Mouse (Mus musculus) embryonic facial prominence, embryonic 13.5 days (tissue): Measurements from ENCODE around the gene Cd52. TPM values are rescaled to one million over a fixed set of nuclear protein-coding genes. Genes with fewer than 3 reads are reported as not detected.

Experiments
- ATAC-seq: fragments of 200-750 bp; cut with Nextera tagmentation; 2 replicates; pipeline ENCODE4 v1.8.0; 2017; ENCODE audit warnings: low read depth; ENCODE audit not compliant: insufficient number of reproducible peaks, insufficient read depth, low FRiP score, low TSS enrichment
- H3K27ac ChIP-seq: fragments of 300-500 bp; sonication (generic); 2 replicates; pipeline ENCODE4 v1.5.1; 2015; ENCODE audit warnings: moderate library complexity, mild to moderate bottlenecking, inconsistent platforms
- H3K27me3 ChIP-seq: fragments of 300-500 bp; sonication (generic); 2 replicates; pipeline ENCODE4 v1.6.1; 2015; ENCODE audit warnings: mild to moderate bottlenecking, inconsistent platforms
- H3K36me3 ChIP-seq: fragments of 300-500 bp; sonication (generic); 2 replicates; pipeline ENCODE4 v1.6.1; 2015; ENCODE audit warnings: mild to moderate bottlenecking, inconsistent platforms
- H3K4me1 ChIP-seq: fragments of 300-500 bp; sonication (generic); 2 replicates; pipeline ENCODE4 v1.6.1; 2015; ENCODE audit warnings: inconsistent platforms
- H3K4me2 ChIP-seq: fragments of 300-500 bp; sonication (generic); 2 replicates; pipeline ENCODE4 v1.6.1; 2015; ENCODE audit warnings: moderate library complexity, mild to moderate bottlenecking, inconsistent platforms
- H3K4me3 ChIP-seq: fragments of 300-500 bp; sonication (generic); 2 replicates; pipeline ENCODE4 v1.5.1; 2015; ENCODE audit warnings: mild to moderate bottlenecking, inconsistent platforms
- H3K9ac ChIP-seq: fragments of 300-500 bp; sonication (generic); 2 replicates; pipeline ENCODE4 v1.6.1; 2015; ENCODE audit warnings: mild to moderate bottlenecking, inconsistent platforms
- H3K9me3 ChIP-seq: fragments of 300-500 bp; sonication (generic); 2 replicates; pipeline ENCODE4 v1.6.1; 2016; ENCODE audit warnings: inconsistent platforms
- WGBS: fragments of 180-500 bp; shearing (Covaris S2); methylation state at CpG from one replicate; pipeline ENCODE4 v1.1.7; 2015; ENCODE audit warnings: mixed read lengths; 5-methylcytosine and 5-hydroxymethylcytosine counted together
- polyA plus RNA-seq: library from polyadenylated mRNA; unstranded; fragments of >200 nt; fragmentation: Nextera tagmentation; extraction: Ambion mirVana; gene quantifications from 2 replicates; pipeline ENCODE4 v1.2.1, GENCODE M21; 2015

The Cd52 gene
- polyA plus RNA-seq, 1 experiment from 2014 or later = 11.2 TPM

DNA sequence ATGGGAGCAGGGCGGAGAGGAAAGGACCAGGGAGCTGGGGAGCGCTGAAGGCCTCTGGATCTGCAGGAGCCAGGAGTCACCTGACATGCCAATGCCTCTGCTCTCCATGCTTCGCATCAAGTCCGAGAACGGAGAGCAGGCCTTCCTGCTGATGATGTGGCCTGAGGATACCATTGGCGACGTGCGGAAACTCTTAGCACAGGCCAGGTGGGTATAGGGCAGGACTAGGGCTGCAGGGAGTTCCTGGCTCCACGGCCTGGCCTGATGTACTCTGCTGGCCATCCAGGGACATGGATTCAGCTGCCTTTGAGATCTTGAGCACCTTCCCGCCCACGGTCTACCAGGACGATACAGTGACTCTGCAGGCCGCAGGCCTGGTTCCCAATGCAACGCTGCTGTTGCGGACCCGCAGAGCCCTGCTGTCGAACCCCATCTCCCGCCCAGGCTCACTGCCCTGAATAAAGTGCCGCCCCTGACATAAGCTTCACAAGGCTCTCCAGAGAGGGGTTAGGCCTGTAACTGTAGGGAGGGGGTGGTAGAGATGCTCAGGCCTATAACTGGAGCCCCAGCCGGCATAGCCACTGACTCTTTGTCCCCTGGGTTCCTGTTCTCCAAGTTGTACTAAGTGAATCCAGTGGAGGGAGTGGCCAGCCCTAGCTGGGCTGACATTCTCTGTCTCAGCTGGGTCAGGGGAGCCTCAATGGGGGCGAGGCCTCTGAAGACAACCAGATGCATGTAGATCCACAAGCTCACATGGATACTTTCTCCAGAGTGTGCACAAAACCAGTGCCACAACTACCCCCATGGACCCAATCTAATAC is 31.6 kb upstream of the Cd52 start:
- H3K27me3 ChIP-seq = no peaks in the 10 kb centered on the region
- H3K36me3 ChIP-seq = peaks cover 20% of the 10 kb centered on the region
- peak overlapping the region; percentile 89; the same call in 1 of the 2 replicates for H3K4me3 ChIP-seq
- peak overlapping the region; percentile 85; the same call in 1 of the 2 replicates for H3K4me2 ChIP-seq
- no peak overlapping the region; the same call in 1 of the 2 replicates for H3K27ac ChIP-seq
- H3K9me3 ChIP-seq = no peaks in the 10 kb centered on the region
- no peak for ATAC-seq
- WGBS = 82% methylated on average over 21 of the region's 21 CpGs
- peaks cover 45% of the 10 kb centered on the region for H3K4me1 ChIP-seq
- H3K9ac ChIP-seq = peak overlapping the region; percentile 90; the same call in 1 of the 2 replicates

DNA sequence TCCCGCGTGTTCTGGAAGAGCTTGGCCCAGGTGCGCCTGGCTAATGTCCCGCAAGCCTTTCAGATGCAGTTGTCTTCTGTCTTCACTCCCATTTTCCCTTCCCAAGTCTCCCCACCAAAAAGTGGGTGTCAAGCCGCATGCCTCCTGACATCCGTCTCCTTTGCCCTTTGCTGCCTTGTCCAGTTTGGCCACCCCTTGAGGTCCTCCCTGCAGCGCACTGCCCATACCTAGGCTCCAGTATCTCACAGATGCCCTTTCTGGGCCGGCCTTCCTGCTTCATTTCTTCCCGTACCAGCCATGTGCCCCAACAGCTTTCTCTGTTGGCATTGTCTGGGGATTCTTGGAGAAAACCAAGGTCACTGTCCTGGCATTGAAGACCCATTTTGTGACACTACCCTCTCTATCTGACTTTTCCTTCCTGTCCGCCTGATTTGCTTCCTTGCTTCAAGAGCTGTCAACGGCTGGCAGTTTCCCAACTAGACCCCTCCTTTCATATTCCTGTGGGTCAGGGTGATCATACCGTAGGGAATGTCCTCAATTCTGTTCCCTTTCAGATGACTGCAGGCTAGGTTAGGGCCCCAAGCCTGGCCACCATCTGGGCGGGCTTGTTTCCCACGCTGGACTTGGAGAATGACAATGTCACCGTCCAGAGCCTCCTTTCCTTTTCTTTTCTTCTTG is 30.6 kb upstream of the Cd52 start:
- no peak for ATAC-seq
- 88% methylated on average over 15 of the region's 15 CpGs for WGBS
- Histone ChIP-seq H3K36me3 (peaks cover 10% of the 10 kb centered on the region), H3K4me2 (no peak overlapping the region), H3K27me3 (no peaks in the 10 kb centered on the region), H3K27ac (no peak overlapping the region), H3K4me1 (peaks cover 45% of the 10 kb centered on the region), H3K9me3 (no peaks in the 10 kb centered on the region), H3K9ac (no peak overlapping the region), H3K4me3 (no peak overlapping the region)

DNA sequence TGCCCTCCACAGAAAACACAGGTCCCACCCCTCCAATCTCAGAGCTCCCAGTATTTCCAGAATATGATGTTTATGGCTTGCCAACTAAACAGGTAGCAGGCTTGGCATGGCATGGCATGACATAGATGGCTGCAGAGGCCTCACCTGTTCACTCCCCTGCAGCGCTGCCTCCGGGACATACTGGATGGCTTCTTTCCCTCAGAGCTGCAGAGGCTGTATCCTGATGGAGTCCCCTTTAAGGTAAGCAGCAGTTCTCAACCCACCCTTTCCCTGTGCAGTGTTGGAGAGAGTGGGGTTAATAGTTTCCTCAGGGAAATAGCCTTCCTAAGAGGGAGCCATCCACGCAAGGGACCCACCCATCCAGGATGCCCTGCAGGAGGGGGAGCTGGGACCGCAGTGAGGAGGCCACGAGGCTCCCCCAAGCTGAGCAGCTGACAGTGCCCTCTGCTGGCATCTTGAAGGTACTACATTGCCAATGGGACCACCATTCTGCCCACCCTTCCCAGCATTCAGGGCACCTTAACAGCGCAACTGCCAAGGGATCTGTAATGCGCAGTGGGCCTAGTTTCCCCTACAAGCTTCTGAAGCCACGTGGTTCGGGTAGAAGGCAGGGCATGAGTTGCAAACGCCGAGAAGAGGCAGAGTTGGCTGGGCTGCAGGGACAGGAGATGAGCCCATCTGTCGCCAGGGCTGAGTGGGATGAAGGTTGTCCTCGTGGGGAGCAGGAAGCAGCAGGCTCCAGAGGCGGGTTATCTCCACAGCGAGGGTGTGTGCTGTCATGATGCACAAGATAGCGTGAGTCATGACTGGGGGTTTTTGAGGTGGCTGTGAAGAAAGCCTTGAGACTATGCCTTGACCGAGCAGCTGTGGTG is 29.0 kb upstream of the Cd52 start:
- Histone ChIP-seq H3K4me2 (0 out of 2 replicates have a peak overlapping the region, but pooled peaks have one; percentile 14), H3K27me3 (no peaks in the 10 kb centered on the region), H3K9ac (no peak overlapping the region), H3K9me3 (no peaks in the 10 kb centered on the region), H3K27ac (no peak overlapping the region), H3K4me1 (peaks cover 36% of the 10 kb centered on the region), H3K4me3 (no peak overlapping the region), H3K36me3 (peaks cover 8% of the 10 kb centered on the region; the same call in 1 of the 2 replicates)
- WGBS = 27% methylated on average over 17 of the region's 17 CpGs
- ATAC-seq = no peak

DNA sequence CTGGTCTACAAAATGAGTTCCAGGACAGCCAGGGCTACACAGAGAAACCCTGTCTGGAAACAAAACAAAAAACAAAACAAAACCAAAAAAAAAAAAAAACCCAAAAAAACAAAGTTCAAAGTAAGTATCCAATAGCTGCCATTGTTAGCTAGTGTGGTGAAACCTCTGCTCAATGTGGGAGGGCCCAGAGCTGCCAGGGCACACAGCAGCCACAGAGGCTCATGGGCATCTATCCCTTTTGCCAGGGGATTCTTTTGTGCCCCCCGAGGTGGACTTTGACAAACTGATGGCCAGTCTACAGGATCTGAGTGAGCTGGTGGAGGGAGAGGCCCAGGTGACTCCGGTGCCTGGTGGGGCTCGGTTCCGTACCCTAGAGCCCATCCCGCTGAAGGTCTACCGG is 28.3 kb upstream of the Cd52 start:
- Histone ChIP-seq H3K27me3 (no peaks in the 10 kb centered on the region), H3K9ac (no peak overlapping the region), H3K9me3 (no peaks in the 10 kb centered on the region), H3K4me1 (peaks cover 44% of the 10 kb centered on the region), H3K4me3 (no peak overlapping the region), H3K4me2 (no peak overlapping the region), H3K36me3 (peaks cover 8% of the 10 kb centered on the region; the same call in 1 of the 2 replicates), H3K27ac (no peak overlapping the region)
- no peak for ATAC-seq
- 95% methylated on average over 6 of the region's 6 CpGs for WGBS

GRCm38 (mm10) chr4:134122281-134122680 is 27.4 kb upstream of the Cd52 start:
- Histone ChIP-seq H3K36me3 (peaks cover 8% of the 10 kb centered on the region; the same call in 1 of the 2 replicates), H3K4me2 (no peak overlapping the region), H3K4me1 (peaks cover 39% of the 10 kb centered on the region), H3K9me3 (no peaks in the 10 kb centered on the region), H3K27ac (no peak overlapping the region), H3K27me3 (no peaks in the 10 kb centered on the region), H3K9ac (no peak overlapping the region), H3K4me3 (no peak overlapping the region)
- ATAC-seq = no peak
- WGBS = 36% methylated on average over 3 of the region's 3 CpGs

GRCm38 (mm10) chr4:134121571-134121970 is 26.7 kb upstream of the Cd52 start:
- H3K27ac ChIP-seq = no peak overlapping the region
- no peak overlapping the region for H3K4me2 ChIP-seq
- H3K4me3 ChIP-seq = no peak overlapping the region
- no peak overlapping the region for H3K9ac ChIP-seq
- peaks cover 8% of the 10 kb centered on the region; the same call in 1 of the 2 replicates for H3K36me3 ChIP-seq
- WGBS = 42% methylated on average over 4 of the region's 4 CpGs
- no peaks in the 10 kb centered on the region for H3K27me3 ChIP-seq
- no peaks in the 10 kb centered on the region for H3K9me3 ChIP-seq
- no peak for ATAC-seq
- H3K4me1 ChIP-seq = peaks cover 32% of the 10 kb centered on the region

DNA sequence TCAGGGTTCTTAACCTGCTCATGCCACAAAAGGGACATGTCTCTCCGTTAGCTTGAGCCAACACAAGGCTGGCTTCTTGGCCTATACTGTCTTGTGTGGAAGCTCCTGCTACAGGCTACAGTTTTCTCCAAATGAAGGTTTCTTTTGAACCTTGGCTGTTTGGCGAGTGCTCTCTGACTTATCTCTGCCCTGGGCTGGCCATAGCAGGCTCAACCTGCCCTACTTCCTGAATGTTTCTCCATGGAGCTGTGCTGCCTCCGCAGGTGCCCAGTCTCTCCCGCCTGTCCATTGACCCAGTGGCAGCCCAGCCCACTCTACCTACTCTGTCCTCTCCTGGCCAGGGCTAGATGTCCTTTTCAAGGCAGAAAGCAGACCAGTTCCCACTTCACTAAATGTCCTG is 26.0 kb upstream of the Cd52 start:
- no peak for ATAC-seq
- H3K9ac ChIP-seq = no peak overlapping the region
- H3K36me3 ChIP-seq = 0 out of 2 replicates have a peak, but pooled peaks cover 4% of the 10 kb centered on the region
- no peaks in the 10 kb centered on the region for H3K27me3 ChIP-seq
- H3K9me3 ChIP-seq = no peaks in the 10 kb centered on the region
- no peak overlapping the region for H3K27ac ChIP-seq
- H3K4me2 ChIP-seq = no peak overlapping the region
- no peak overlapping the region for H3K4me3 ChIP-seq
- H3K4me1 ChIP-seq = peaks cover 26% of the 10 kb centered on the region
- WGBS = 78% methylated on average over 4 of the region's 4 CpGs

- H3K36me3 ChIP-seq = no peaks in the 10 kb centered on the region
- H3K4me1 ChIP-seq = peaks cover 26% of the 10 kb centered on the region
- no peak overlapping the region for H3K4me2 ChIP-seq
- no peak overlapping the region for H3K4me3 ChIP-seq
- no peaks in the 10 kb centered on the region for H3K9me3 ChIP-seq
- no peak overlapping the region for H3K27ac ChIP-seq
- no peak for ATAC-seq
- no peak overlapping the region for H3K9ac ChIP-seq
- 76% methylated on average over 6 of the region's 6 CpGs for WGBS
- H3K27me3 ChIP-seq = no peaks in the 10 kb centered on the region
These were observed 25.4 kb upstream of the Cd52 start for GRCm38 (mm10) chr4:134120192-134120805.

DNA sequence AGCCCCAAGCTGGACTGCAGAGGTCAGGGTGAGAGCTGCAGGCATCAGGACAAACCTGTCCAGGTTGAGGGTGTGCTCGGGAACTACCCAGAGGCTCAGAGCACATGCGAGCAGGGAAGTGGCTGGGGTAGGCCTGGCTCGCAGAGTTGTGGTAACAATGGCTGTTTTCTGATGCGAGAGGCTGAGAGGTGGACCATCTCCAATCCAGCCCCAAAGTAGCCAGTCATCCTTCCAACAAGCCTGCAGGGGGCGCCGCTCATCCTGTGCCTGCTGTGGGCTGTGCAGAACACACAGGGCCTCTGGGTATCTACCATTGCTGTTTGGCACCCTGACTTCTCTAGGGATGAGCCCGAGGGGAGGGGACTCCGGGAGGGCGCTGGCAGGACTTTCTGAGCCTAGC is 24.8 kb upstream of the Cd52 start:
- no peaks in the 10 kb centered on the region for H3K9me3 ChIP-seq
- H3K4me3 ChIP-seq = no peak overlapping the region
- ATAC-seq = peak; percentile 17; the same call in 1 of the 2 replicates

DNA sequence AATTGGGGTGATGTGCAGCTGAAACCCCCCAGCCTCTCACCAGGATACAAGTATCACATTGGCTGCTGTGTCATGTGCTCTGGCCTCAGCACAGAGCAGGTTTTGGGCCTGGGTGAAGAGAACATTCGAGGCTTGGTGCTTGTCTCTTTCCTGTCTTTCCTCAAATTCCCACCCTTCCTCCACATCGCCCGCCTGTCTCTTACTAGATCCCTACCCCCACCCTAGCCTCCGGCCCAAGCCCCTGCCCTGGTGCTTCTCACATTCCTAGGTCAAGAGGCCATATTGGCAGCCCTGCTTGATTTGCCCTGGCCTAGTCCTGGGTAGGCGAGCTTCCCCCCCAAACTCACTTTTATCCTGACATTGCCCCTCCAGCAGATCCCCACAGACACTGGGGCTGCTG is 24.2 kb upstream of the Cd52 start:
- H3K27me3 ChIP-seq = no peaks in the 10 kb centered on the region
- no peak overlapping the region for H3K27ac ChIP-seq
- H3K36me3 ChIP-seq = no peaks in the 10 kb centered on the region
- no peaks in the 10 kb centered on the region for H3K9me3 ChIP-seq
- ATAC-seq = no peak
- H3K9ac ChIP-seq = peak overlapping the region; percentile 32; the same call in 1 of the 2 replicates
- no peak overlapping the region for H3K4me3 ChIP-seq
- H3K4me1 ChIP-seq = peaks cover 17% of the 10 kb centered on the region
- H3K4me2 ChIP-seq = no peak overlapping the region
- 53% methylated on average over 5 of the region's 5 CpGs for WGBS

More for the DNA sequence above, 24.8 kb upstream of the Cd52 start:
- Histone ChIP-seq H3K27ac (no peak overlapping the region), H3K4me1 (peaks cover 23% of the 10 kb centered on the region), H3K27me3 (no peaks in the 10 kb centered on the region), H3K36me3 (no peaks in the 10 kb centered on the region), H3K4me2 (no peak overlapping the region), H3K9ac (no peak overlapping the region)
- 58% methylated on average over 9 of the region's 9 CpGs for WGBS
